ENCODE assay signal across 18 mouse cellular contexts in genomic region chr3:93580039-93580403, GRCm38 (mm10).
"Had no signal": no experiment of that assay in that cellular context is flagged by ENCODE, and none has a peak within 500 bp of the region (broad histone marks: within the 10 kb centered on the region; RNA-seq: fewer than 3 reads in every experiment).

No protein-coding gene starts in this region.

- H3K36me3 ChIP-seq: lung, embryonic 15.5 days; neural tube, embryonic 12.5 days; neural tube, embryonic 15.5 days had no signal

- H3K27me3 ChIP-seq: lung, embryonic 15.5 days; neural tube, embryonic 12.5 days; neural tube, embryonic 15.5 days had no signal

- H3K4me2 ChIP-seq: liver, embryonic 11.5 days; lung, embryonic 15.5 days; midbrain, embryonic 11.5 days; neural tube, embryonic 12.5 days; neural tube, embryonic 15.5 days had no signal

- H3K9me3 ChIP-seq: lung, embryonic 15.5 days; megakaryocyte, embryonic 14.5 days; neural tube, embryonic 12.5 days; neural tube, embryonic 15.5 days had no signal

- DNase-seq: layer of hippocampus, adult 9-11 months; layer of hippocampus, postnatal 36 days; midbrain, embryonic 14.5 days; right cerebral cortex, adult 18-20 months; right cerebral cortex, postnatal 14 days; right cerebral cortex, postnatal 4 days; spleen, adult 18-20 months; thymus, postnatal 36 days had no signal

- H3K27ac ChIP-seq: kidney, postnatal 0 days; layer of hippocampus, adult 2 months; left cerebral cortex, adult 2 months; liver, embryonic 14.5 days; lung, embryonic 15.5 days; neural tube, embryonic 12.5 days; neural tube, embryonic 15.5 days had no signal

- H3K4me3 ChIP-seq: layer of hippocampus, adult 2 months; left cerebral cortex, adult 2 months; lung, embryonic 15.5 days; megakaryocyte, embryonic 14.5 days; neural tube, embryonic 12.5 days; neural tube, embryonic 15.5 days had no signal

- H3K4me1 ChIP-seq: lung, embryonic 15.5 days; megakaryocyte, embryonic 14.5 days; neural tube, embryonic 12.5 days; neural tube, embryonic 15.5 days had no signal

- H3K9ac ChIP-seq: liver, embryonic 14.5 days; lung, embryonic 15.5 days; neural tube, embryonic 12.5 days; neural tube, embryonic 15.5 days had no signal
